ENCODE assay signal across 30 mouse cellular contexts in the genomic region with DNA sequence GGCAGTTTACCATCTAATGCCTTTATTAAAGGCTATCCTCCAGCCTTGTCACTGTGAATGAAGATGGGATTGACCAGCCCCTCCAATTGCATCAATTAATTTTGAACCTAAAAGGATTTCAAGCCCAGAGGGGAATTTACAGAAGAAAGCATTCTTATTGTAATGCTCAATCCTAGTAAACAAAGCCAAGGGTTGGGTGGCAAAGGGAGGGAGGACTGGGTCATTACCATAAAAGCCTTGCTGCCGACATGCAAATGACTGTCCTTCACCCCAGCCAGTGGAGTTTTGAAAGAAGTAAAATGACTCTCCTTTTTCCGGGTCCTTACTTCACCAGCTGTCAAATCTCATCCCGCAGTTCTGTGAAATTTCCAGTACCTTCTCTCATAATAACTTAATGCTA. TPM values are rescaled to one million over a fixed set of nuclear protein-coding genes. Genes with fewer than 3 reads are reported as not detected.
"Had no signal": no experiment of that assay in that cellular context is flagged by ENCODE, and none has a peak within 500 bp of the region (broad histone marks: within the 10 kb centered on the region; RNA-seq: fewer than 3 reads in every experiment).

No protein-coding gene starts in this region.

- DNase-seq: kidney, postnatal 36 days; layer of hippocampus, postnatal 36 days; left cerebral cortex, postnatal 4 days; lung, adult 18-20 months; lung, postnatal 10 days; lung, postnatal 36 days; retina, postnatal 1 day; right cerebral cortex, postnatal 25 days; spleen, adult 18-20 months; thymus, postnatal 25 days had no signal

- H3K36me3 ChIP-seq: limb, embryonic 12.5 days; limb, embryonic 15.5 days; liver, embryonic 12.5 days; liver, embryonic 15.5 days; lung, embryonic 15.5 days; midbrain, embryonic 10.5 days; midbrain, embryonic 13.5 days; neural tube, embryonic 13.5 days; stomach, embryonic 15.5 days had no signal

- H3K9ac ChIP-seq: limb, embryonic 12.5 days; limb, embryonic 15.5 days; liver, embryonic 12.5 days; liver, embryonic 15.5 days; lung, embryonic 15.5 days; midbrain, embryonic 13.5 days; neural tube, embryonic 13.5 days; stomach, embryonic 15.5 days had no signal

- H3K27ac ChIP-seq: kidney, postnatal 0 days; limb, embryonic 12.5 days; limb, embryonic 15.5 days; liver, embryonic 12.5 days; liver, embryonic 15.5 days; lung, embryonic 15.5 days; midbrain, embryonic 10.5 days; midbrain, embryonic 13.5 days; neural tube, embryonic 13.5 days; stomach, embryonic 15.5 days had no signal

- H3K9me3 ChIP-seq: limb, embryonic 12.5 days; limb, embryonic 15.5 days; liver, embryonic 12.5 days; liver, embryonic 15.5 days; lung, embryonic 15.5 days; megakaryocyte, embryonic 14.5 days; midbrain, embryonic 10.5 days; midbrain, embryonic 13.5 days; neural tube, embryonic 13.5 days; stomach, embryonic 15.5 days had no signal

- H3K4me3 ChIP-seq: limb, embryonic 12.5 days; limb, embryonic 15.5 days; liver, embryonic 12.5 days; liver, embryonic 15.5 days; lung, embryonic 15.5 days; megakaryocyte, embryonic 14.5 days; midbrain, embryonic 10.5 days; midbrain, embryonic 13.5 days; myocyte; neural tube, embryonic 13.5 days; stomach, embryonic 15.5 days had no signal

- H3K4me1 ChIP-seq: limb, embryonic 12.5 days; limb, embryonic 15.5 days; liver, embryonic 12.5 days; liver, embryonic 15.5 days; lung, embryonic 15.5 days; midbrain, embryonic 10.5 days; neural tube, embryonic 13.5 days; stomach, embryonic 15.5 days had no signal

RNA-seq across cellular contexts. Expression of gene Nlrp12, which starts 36.0 kb away (rescaled TPM):
- total RNA-seq: left cerebral cortex, adult 8-10 months had no signal
- polyA plus RNA-seq: kidney, embryonic 14.5 days; kidney, postnatal 0 days; limb, embryonic 12.5 days; limb, embryonic 15.5 days; liver, embryonic 12.5 days; midbrain, embryonic 10.5 days; midbrain, embryonic 13.5 days; midbrain, embryonic 16.5 days; myocyte; neural tube, embryonic 13.5 days; thymus, postnatal 0 days had no signal

RNA-seq across cellular contexts. Expression of gene AU018091, which starts 44.6 kb away (rescaled TPM):
- total RNA-seq: layer of hippocampus, adult 8-10 months; layer of hippocampus, postnatal 10 days; layer of hippocampus, postnatal 36 days; left cerebral cortex, adult 8-10 months; left cerebral cortex, postnatal 14 days; left cerebral cortex, postnatal 4 days; monocyte, adult 5-6 weeks had no signal
- polyA plus RNA-seq: kidney, embryonic 14.5 days; kidney, postnatal 0 days; liver, embryonic 12.5 days; liver, embryonic 15.5 days; midbrain, embryonic 13.5 days; midbrain, embryonic 16.5 days; neural tube, embryonic 13.5 days; thymus, postnatal 0 days had no signal
